Mouse (Mus musculus) bone marrow, adult 2 months (tissue): Measurements from ENCODE around the gene Hivep3. TPM values are rescaled to one million over a fixed set of nuclear protein-coding genes. Genes with fewer than 3 reads are reported as not detected.

Experiments used
- H3K27ac ChIP-seq: fragments of 200-500 bp; 2 replicates; pipeline ENCODE4 v1.5.1; 2012; ENCODE audit warnings: low read depth, mild to moderate bottlenecking, control low read depth, inconsistent platforms, low read length; ENCODE audit not compliant: control insufficient read depth, poor library complexity, insufficient read depth
- H3K4me1 ChIP-seq: fragments of 200-500 bp; 2 replicates; pipeline ENCODE4 v1.6.1; 2011; ENCODE audit warnings: low read length; ENCODE audit not compliant: control insufficient read depth, insufficient read depth
- H3K4me3 ChIP-seq: fragments of 200-500 bp; replicated peaks from 2 replicates; pipeline ENCODE3; 2011; ENCODE audit warnings: mild to moderate bottlenecking, low read depth, low read length, control low read depth; ENCODE audit not compliant: control insufficient read depth
- CTCF ChIP-seq: fragments of 200-500 bp; IDR thresholded peaks from 2 replicates; pipeline ENCODE4 v1.5.1; 2011; ENCODE audit warnings: low read length, control low read depth; ENCODE audit not compliant: control insufficient read depth, insufficient read depth
- POLR2A ChIP-seq: fragments of 200-500 bp; IDR thresholded peaks from 2 replicates; pipeline ENCODE4 v1.6.1; 2011; ENCODE audit warnings: low read depth, mild to moderate bottlenecking, control low read depth, low read length, borderline replicate concordance; ENCODE audit not compliant: control insufficient read depth
- whole genome bisulfite sequencing: fragments of 180-500 bp; shearing (Covaris S2); methylation state at CpG from one replicate; pipeline ENCODE4 v1.1.7; 2018; 5-methylcytosine and 5-hydroxymethylcytosine counted together
- polyA plus RNA-seq: library from polyadenylated mRNA; stranded (reverse); fragments of >200 nt; gene quantifications from 2 replicates; pipeline ENCODE4 v1.2.4, GENCODE M21; 2011; ENCODE audit warnings: low replicate concordance; ENCODE audit not compliant: missing spikeins, insufficient read depth, insufficient read length

The Hivep3 gene
- polyA plus RNA-seq, 1 experiment, result 7.3 TPM

GRCm38 (mm10) chr4:119878218-119878617, 144.6 kb downstream of the Hivep3 start:
- TF ChIP-seq POLR2A, result no peak
- no peak for TF ChIP-seq CTCF
- H3K4me1 ChIP-seq, result no peaks in the 10 kb centered on the region
- WGBS, result 34% methylated on average over 5 of the region's 5 CpGs
- H3K27ac ChIP-seq, result no peak overlapping the region
- H3K4me3 ChIP-seq, result no peak overlapping the region

- no peaks in the 10 kb centered on the region for H3K4me1 ChIP-seq
- H3K4me3 ChIP-seq, result no peak overlapping the region
- H3K27ac ChIP-seq, result no peak overlapping the region
- 85% methylated on average over 5 of the region's 5 CpGs for WGBS
- TF ChIP-seq POLR2A, result no peak
Observed at GRCm38 (mm10) chr4:119879671-119880070, 146.1 kb downstream of the Hivep3 start.

GRCm38 (mm10) chr4:119880270-119880669, 146.7 kb downstream of the Hivep3 start:
- Histone ChIP-seq H3K4me3 (no peak overlapping the region), H3K27ac (no peak overlapping the region), H3K4me1 (no peaks in the 10 kb centered on the region)
- WGBS, result 81% methylated on average over 7 of the region's 7 CpGs
- no peak for TF ChIP-seq CTCF
- TF ChIP-seq POLR2A, result no peak

GRCm38 (mm10) chr4:119881292-119881691, 147.7 kb downstream of the Hivep3 start:
- H3K27ac ChIP-seq, result no peak overlapping the region
- H3K4me3 ChIP-seq, result no peak overlapping the region
- H3K4me1 ChIP-seq, result no peaks in the 10 kb centered on the region
- TF ChIP-seq CTCF (no peak), POLR2A (no peak)
- 78% methylated on average over 4 of the region's 4 CpGs for WGBS

GRCm38 (mm10) chr4:119882401-119882800, 148.8 kb downstream of the Hivep3 start:
- H3K4me1 ChIP-seq, result no peaks in the 10 kb centered on the region
- WGBS, result 71% methylated on average over 4 of the region's 4 CpGs
- no peak overlapping the region for H3K4me3 ChIP-seq
- no peak overlapping the region for H3K27ac ChIP-seq
- TF ChIP-seq CTCF, result no peak
- no peak for TF ChIP-seq POLR2A

- Histone ChIP-seq H3K27ac (no peak overlapping the region), H3K4me3 (no peak overlapping the region), H3K4me1 (no peaks in the 10 kb centered on the region)
- TF ChIP-seq CTCF (no peak), POLR2A (no peak)
- WGBS, result 77% methylated on average over 5 of the region's 5 CpGs
Observed at GRCm38 (mm10) chr4:119882814-119883213, 149.2 kb downstream of the Hivep3 start.

- TF ChIP-seq CTCF (no peak), POLR2A (no peak)
- H3K27ac ChIP-seq, result no peak overlapping the region
- WGBS, result 76% methylated on average over 3 of the region's 3 CpGs
- H3K4me3 ChIP-seq, result no peak overlapping the region
- no peaks in the 10 kb centered on the region for H3K4me1 ChIP-seq
Observed at GRCm38 (mm10) chr4:119886621-119887020, 153.0 kb downstream of the Hivep3 start.

GRCm38 (mm10) chr4:119887523-119888177, 154.1 kb downstream of the Hivep3 start:
- Histone ChIP-seq H3K4me1 (no peaks in the 10 kb centered on the region), H3K4me3 (no peak overlapping the region), H3K27ac (no peak overlapping the region)
- 55% methylated on average over 6 of the region's 6 CpGs for WGBS
- no peak for TF ChIP-seq CTCF
- TF ChIP-seq POLR2A, result no peak

- TF ChIP-seq CTCF, result no peak
- TF ChIP-seq POLR2A, result no peak
- Histone ChIP-seq H3K4me1 (no peaks in the 10 kb centered on the region), H3K4me3 (no peak overlapping the region), H3K27ac (no peak overlapping the region)
- WGBS, result 8% methylated on average over 5 of the region's 5 CpGs
Observed at GRCm38 (mm10) chr4:119889760-119890159, 156.2 kb downstream of the Hivep3 start.
